Mouse (Mus musculus) MEL (cell line): ENCODE data around the gene Scyl2. TPM values are rescaled to one million over a fixed set of nuclear protein-coding genes. Genes with fewer than 3 reads are reported as not detected.

ENCODE experiments used
- DNase-seq: peaks from one replicate; pipeline ENCODE4 v3.0.0; 2011; ENCODE audit warnings: low read depth, low spot score
- H3K27ac ChIP-seq: 2 replicates; pipeline ENCODE4 v1.5.1; 2012; ENCODE audit warnings: low read depth, mild to moderate bottlenecking, control low read depth, low read length, moderate library complexity; ENCODE audit not compliant: control insufficient read depth
- H3K27me3 ChIP-seq, 2 experiments: fragments of 150-350 bp in 1 of 2; sonication (generic) in 1 of 2; 2 replicates each; pipeline ENCODE4 v1.6.1; 2012; ENCODE audit warnings: low read length in 2 of 2, mild to moderate bottlenecking in 2 of 2, improper control_type of control experiment in 1 of 2, moderate library complexity in 1 of 2; ENCODE audit not compliant: insufficient read depth in 2 of 2, control insufficient read depth in 1 of 2
- H3K36me3 ChIP-seq, 2 experiments: 2 replicates each; pipeline ENCODE4 v1.6.1; 2012 to 2014; ENCODE audit warnings: low read length in 2 of 2, improper control_type of control experiment in 1 of 2, inconsistent platforms in 1 of 2, mild to moderate bottlenecking in 1 of 2; ENCODE audit not compliant: insufficient read depth in 2 of 2, control insufficient read depth in 1 of 2
- H3K4me1 ChIP-seq, 2 experiments: fragments of 150-350 bp in 1 of 2; sonication (generic) in 1 of 2; 2 replicates each; pipeline ENCODE4 v1.6.1; 2012; ENCODE audit warnings: low read length in 2 of 2, improper control_type of control experiment in 1 of 2, mild to moderate bottlenecking in 1 of 2; ENCODE audit not compliant: insufficient read depth in 2 of 2, control insufficient read depth in 1 of 2
- H3K4me3 ChIP-seq, 2 experiments: fragments of 150-350 bp in 1 of 2; sonication (generic) in 1 of 2; 2 replicates each; pipeline ENCODE4 v1.5.1; 2012; ENCODE audit warnings: low read depth in 2 of 2, low read length in 2 of 2, mild to moderate bottlenecking in 2 of 2, moderate library complexity in 2 of 2, control low read depth in 1 of 2, improper control_type of control experiment in 1 of 2; ENCODE audit not compliant: control insufficient read depth in 1 of 2, insufficient read depth in 1 of 2
- H3K79me2 ChIP-seq: 2 replicates; pipeline ENCODE4 v1.6.1; 2012; ENCODE audit warnings: mild to moderate bottlenecking, low read length, moderate library complexity; ENCODE audit not compliant: control insufficient read depth, poor library complexity, insufficient read depth
- H3K9ac ChIP-seq: 2 replicates; pipeline ENCODE4 v1.6.1; 2012; ENCODE audit warnings: low read depth, mild to moderate bottlenecking, control low read depth, low read length, moderate library complexity; ENCODE audit not compliant: control insufficient read depth, poor library complexity, severe bottlenecking
- H3K9me3 ChIP-seq: fragments of 150-350 bp; sonication (generic); replicated peaks from 2 replicates; pipeline ENCODE4 v1.6.1; 2012; ENCODE audit warnings: mild to moderate bottlenecking, low read length, improper control_type of control experiment, moderate library complexity; ENCODE audit not compliant: insufficient read depth
- BHLHE40 ChIP-seq: IDR thresholded peaks from 2 replicates; pipeline ENCODE4 v1.6.1; 2012; ENCODE audit warnings: low read depth, mild to moderate bottlenecking, inconsistent platforms, low read length, improper control_type of control experiment, borderline replicate concordance
- CHD1 ChIP-seq: IDR thresholded peaks from 2 replicates; pipeline ENCODE4 v1.6.1; 2012; ENCODE audit warnings: low read depth, mild to moderate bottlenecking, inconsistent platforms, low read length, improper control_type of control experiment
- CHD2 ChIP-seq: IDR thresholded peaks from 2 replicates; pipeline ENCODE4 v1.6.1; 2011; ENCODE audit warnings: low read length, improper control_type of control experiment
- CTCF ChIP-seq, 3 experiments: IDR thresholded peaks in 2 of 3; conservative IDR thresholded peaks in 1 of 3; 2 replicates each; pipeline ENCODE4 v1.5.1; 2011 to 2012; ENCODE audit warnings: low read length in 3 of 3, low read depth in 2 of 3, mild to moderate bottlenecking in 2 of 3, improper control_type of control experiment in 1 of 3, inconsistent platforms in 1 of 3, mixed read lengths in 1 of 3, moderate library complexity in 1 of 3; ENCODE audit not compliant: control insufficient read depth in 1 of 3, insufficient read depth in 1 of 3, poor library complexity in 1 of 3, severe bottlenecking in 1 of 3
- ELF1 ChIP-seq: IDR thresholded peaks from 2 replicates; pipeline ENCODE4 v1.6.1; 2014; ENCODE audit warnings: low read depth, mild to moderate bottlenecking, inconsistent platforms, low read length, improper control_type of control experiment, moderate library complexity
- ETS1 ChIP-seq: IDR thresholded peaks from 2 replicates; pipeline ENCODE4 v1.6.1; 2012; ENCODE audit warnings: low read depth, mild to moderate bottlenecking, inconsistent platforms, low read length, improper control_type of control experiment, moderate library complexity
- GABPA ChIP-seq: IDR thresholded peaks from 2 replicates; pipeline ENCODE4 v1.6.1; 2012; ENCODE audit warnings: low read depth, mild to moderate bottlenecking, inconsistent platforms, low read length, improper control_type of control experiment, moderate library complexity
- GATA1 ChIP-seq: IDR thresholded peaks from 2 replicates; pipeline ENCODE4 v1.6.1; 2011; ENCODE audit warnings: low read depth, low read length, improper control_type of control experiment
- JUND ChIP-seq: IDR thresholded peaks from 2 replicates; pipeline ENCODE4 v1.6.1; 2011; ENCODE audit warnings: low read depth, mild to moderate bottlenecking, improper control_type of control experiment, low read length
- KAT2A ChIP-seq: conservative IDR thresholded peaks from 2 replicates; pipeline ENCODE4 v1.6.1; 2012; ENCODE audit warnings: low read depth, low read length, improper control_type of control experiment, inconsistent platforms
- MAX ChIP-seq: IDR thresholded peaks from 2 replicates; pipeline ENCODE4 v1.6.1; 2011; ENCODE audit warnings: low read length, improper control_type of control experiment
- MEF2A ChIP-seq: IDR thresholded peaks from 2 replicates; pipeline ENCODE4 v1.6.1; 2014; ENCODE audit warnings: low read depth, mild to moderate bottlenecking, inconsistent platforms, low read length, improper control_type of control experiment; ENCODE audit not compliant: poor library complexity, insufficient replicate concordance, severe bottlenecking; ENCODE audit errors: extremely low read depth
- MXI1 ChIP-seq: IDR thresholded peaks from 2 replicates; pipeline ENCODE4 v1.6.1; 2011; ENCODE audit warnings: mild to moderate bottlenecking, low read depth, low read length, improper control_type of control experiment
- NRF1 ChIP-seq: IDR thresholded peaks from 2 replicates; pipeline ENCODE4 v1.6.1; 2014; ENCODE audit warnings: low read depth, mild to moderate bottlenecking, inconsistent platforms, low read length, improper control_type of control experiment, moderate library complexity; ENCODE audit not compliant: poor library complexity, insufficient read depth, severe bottlenecking
- POLR2AphosphoS2 ChIP-seq: IDR thresholded peaks from 2 replicates; pipeline ENCODE4 v1.6.1; 2011; ENCODE audit warnings: low read length, improper control_type of control experiment
- POLR2AphosphoS5 ChIP-seq: IDR thresholded peaks from 2 replicates; pipeline ENCODE4 v1.6.1; 2012; ENCODE audit warnings: low read depth, borderline replicate concordance, mild to moderate bottlenecking, inconsistent platforms, low read length, moderate library complexity, mixed read lengths
- RCOR1 ChIP-seq: IDR thresholded peaks from 2 replicates; pipeline ENCODE4 v1.6.1; 2012; ENCODE audit warnings: low read depth, mild to moderate bottlenecking, inconsistent platforms, low read length, improper control_type of control experiment
- SIN3A ChIP-seq: IDR thresholded peaks from 2 replicates; pipeline ENCODE4 v1.6.1; 2012; ENCODE audit warnings: low read length, improper control_type of control experiment, inconsistent platforms
- TAL1 ChIP-seq: IDR thresholded peaks from 2 replicates; pipeline ENCODE4 v1.6.1; 2012; ENCODE audit warnings: mild to moderate bottlenecking, inconsistent platforms, low read length, moderate library complexity, mixed read lengths
- TBP ChIP-seq: IDR thresholded peaks from 2 replicates; pipeline ENCODE4 v1.8.0; 2011; ENCODE audit warnings: low read depth, low read length, improper control_type of control experiment
- USF2 ChIP-seq, 2 experiments: IDR thresholded peaks; 2 replicates each; pipeline ENCODE4 v1.6.1; 2011 to 2012; ENCODE audit warnings: improper control_type of control experiment in 2 of 2, low read length in 2 of 2, borderline replicate concordance in 1 of 2, inconsistent platforms in 1 of 2, low read depth in 1 of 2, mild to moderate bottlenecking in 1 of 2; ENCODE audit not compliant: insufficient read depth in 1 of 2
- ZKSCAN1 ChIP-seq: IDR thresholded peaks from 2 replicates; pipeline ENCODE4 v1.6.1; 2012; ENCODE audit warnings: low read depth, mild to moderate bottlenecking, inconsistent platforms, low read length, improper control_type of control experiment, moderate library complexity
- ZMIZ1 ChIP-seq: IDR thresholded peaks from 2 replicates; pipeline ENCODE4 v1.6.1; 2012; ENCODE audit warnings: low read depth, mild to moderate bottlenecking, inconsistent platforms, low read length, improper control_type of control experiment, moderate library complexity
- polyA plus RNA-seq, 2 experiments: library from polyadenylated mRNA; stranded (reverse) in 1 of 2; unstranded in 1 of 2; fragments of >175 nt in 1 of 2; fragments of >200 nt in 1 of 2; gene quantifications; 2 replicates each; pipeline versions ENCODE4 v1.2.1 to v1.2.4; 2012; ENCODE audit warnings: low replicate concordance in 2 of 2, low read depth in 1 of 2; ENCODE audit not compliant: insufficient read length in 2 of 2, insufficient read depth in 1 of 2, missing spikeins in 1 of 2
- total RNA-seq: library from RNA; depleted of rRNA; stranded (reverse); fragments of 300-350 nt; gene quantifications from 2 replicates; pipeline ENCODE4 v1.2.3, GENCODE M21; 2012

Scyl2 gene
- total and polyA plus RNA-seq, 3 experiments: 19.8 to 27.9 TPM; not detected in 1

- peaks cover 0 to 2% of the 10 kb centered on the region in 2 experiments; a peak in 1 of 4 replicates for H3K4me1 ChIP-seq
These were observed 61.9 kb downstream of the Scyl2 start for GRCm38 (mm10) chr10:89624196-89624595.

GRCm38 (mm10) chr10:89621129-89621528, 65.0 kb downstream of the Scyl2 start, which contains the start of gene Slc17a8:
TSS of gene Slc17a8 (minus strand) at chr10:89621253.
- Histone ChIP-seq H3K4me3 (no peak within 1 kb of the TSS), H3K9me3 (no peaks in the 10 kb centered on the region), H3K36me3 (peaks cover 0 to 8% of the 10 kb centered on the region in 2 experiments; a peak in 2 of 4 replicates), H3K9ac (no peak within 1 kb of the TSS), H3K79me2 (no peaks in the 10 kb centered on the region), H3K4me1 (peaks cover 0 to 4% of the 10 kb centered on the region in 2 experiments; a peak in 1 of 4 replicates), H3K27ac (no peak within 1 kb of the TSS), H3K27me3 (no peaks in the 10 kb centered on the region)
- no peak for TF ChIP-seq CHD1
- no peak for DNase-seq

More at GRCm38 (mm10) chr10:89624196-89624595, 61.9 kb downstream of the Scyl2 start:
- H3K36me3 ChIP-seq: peaks cover 0 to 6% of the 10 kb centered on the region in 2 experiments; a peak in 2 of 4 replicates
- no peaks in the 10 kb centered on the region for H3K79me2 ChIP-seq
- H3K4me3 ChIP-seq: no peak overlapping the region
- DNase-seq: no peak
- no peaks in the 10 kb centered on the region for H3K27me3 ChIP-seq
- TF ChIP-seq JUND (no peak), MAX (no peak), KAT2A (no peak), BHLHE40 (no peak), POLR2AphosphoS2 (no peak), GABPA (no peak), ETS1 (no peak), ELF1 (no peak), POLR2AphosphoS5 (no peak), NRF1 (no peak), ZKSCAN1 (no peak), CHD2 (no peak), CTCF (IDR thresholded peaks at IDR 0.05 in 2 of 3, conservative IDR thresholded peaks at IDR 0.05 in 1 of 3; ENCODE audit: control insufficient read depth in 1 of 3, insufficient read depth in 1 of 3, low read depth in 2 of 3, low read length in 3 of 3, poor library complexity in 1 of 3, severe bottlenecking in 1 of 3) (no peak)
- H3K9me3 ChIP-seq: no peaks in the 10 kb centered on the region
- H3K27ac ChIP-seq: no peak overlapping the region
- no peak overlapping the region for H3K9ac ChIP-seq

GRCm38 (mm10) chr10:89599311-89599710, 86.8 kb downstream of the Scyl2 start:
- no peaks in the 10 kb centered on the region for H3K79me2 ChIP-seq
- H3K27ac ChIP-seq: no peak overlapping the region
- no peak for DNase-seq
- no peak overlapping the region for H3K9ac ChIP-seq
- no peak for TF ChIP-seq ELF1
- TF ChIP-seq ZKSCAN1: no peak
- no peak for TF ChIP-seq ETS1
- no peak for TF ChIP-seq MEF2A
- TF ChIP-seq TAL1: no peak
- TF ChIP-seq KAT2A: no peak
- TF ChIP-seq RCOR1: no peak
- TF ChIP-seq USF2 (IDR thresholded peaks at IDR 0.05; ENCODE audit: borderline replicate concordance in 1 of 2, insufficient read depth in 1 of 2, low read depth in 1 of 2, low read length in 2 of 2): no peak
- no peak for TF ChIP-seq CHD1
- TF ChIP-seq CTCF (IDR thresholded peaks at IDR 0.05 in 2 of 3, conservative IDR thresholded peaks at IDR 0.05 in 1 of 3; ENCODE audit: control insufficient read depth in 1 of 3, insufficient read depth in 1 of 3, low read depth in 2 of 3, low read length in 3 of 3, poor library complexity in 1 of 3, severe bottlenecking in 1 of 3): no peak
- TF ChIP-seq ZMIZ1: no peak
- no peak for TF ChIP-seq GATA1
- no peak for TF ChIP-seq SIN3A
- TF ChIP-seq TBP: no peak
- TF ChIP-seq MXI1: no peak
- peaks cover 0 to 20% of the 10 kb centered on the region in 2 experiments; a peak in 2 of 4 replicates for H3K36me3 ChIP-seq
- H3K4me3 ChIP-seq: no peak overlapping the region
- H3K9me3 ChIP-seq: no peaks in the 10 kb centered on the region
- H3K27me3 ChIP-seq: no peaks in the 10 kb centered on the region
- H3K4me1 ChIP-seq: peaks cover 12 to 34% of the 10 kb centered on the region in 2 experiments
